Mouse (Mus musculus): ENCODE results near the gene Timeless.

- TF ChIP-seq CHD2 (IDR thresholded peaks at IDR 0.05; ENCODE audit: low read depth, low read length) (no peak), ZC3H11A (IDR thresholded peaks at IDR 0.05; ENCODE audit: borderline replicate concordance, low read depth, low read length) (no peak)
Observed at GRCm38 (mm10) chr10:128228009-128228408, 3.9 kb upstream of the Timeless start.
